Mouse (Mus musculus) midbrain, embryonic 13.5 days (tissue): Measurements from ENCODE around the gene Ankdd1b. TPM values are rescaled to one million over a fixed set of nuclear protein-coding genes. Genes with fewer than 3 reads are reported as not detected.

Experiments used
- ATAC-seq: fragments of 200-750 bp; cut with Nextera tagmentation; 2 replicates; pipeline ENCODE4 v1.8.0; 2017; ENCODE audit warnings: mild to moderate bottlenecking, moderate TSS enrichment, moderate library complexity
- H3K27ac ChIP-seq: fragments of 300-500 bp; sonication (generic); 2 replicates; pipeline ENCODE4 v1.5.1; 2015; ENCODE audit warnings: inconsistent platforms, mild to moderate bottlenecking, moderate library complexity
- H3K27me3 ChIP-seq: fragments of 300-500 bp; sonication (generic); 2 replicates; pipeline ENCODE4 v1.6.1; 2015; ENCODE audit warnings: mild to moderate bottlenecking, inconsistent platforms
- H3K36me3 ChIP-seq: fragments of 300-500 bp; sonication (generic); 2 replicates; pipeline ENCODE4 v1.6.1; 2015; ENCODE audit warnings: mild to moderate bottlenecking, inconsistent platforms
- H3K4me1 ChIP-seq: fragments of 300-500 bp; sonication (generic); replicated peaks from 2 replicates; pipeline ENCODE4 v1.6.1; 2015; ENCODE audit warnings: inconsistent platforms
- H3K4me2 ChIP-seq: fragments of 300-500 bp; sonication (generic); replicated peaks from 2 replicates; pipeline ENCODE4 v1.6.1; 2015; ENCODE audit warnings: moderate library complexity, mild to moderate bottlenecking, inconsistent platforms
- H3K4me3 ChIP-seq: fragments of 300-500 bp; sonication (generic); replicated peaks from 2 replicates; pipeline ENCODE4 v1.5.1; 2015; ENCODE audit warnings: mild to moderate bottlenecking, inconsistent platforms
- H3K9ac ChIP-seq: fragments of 300-500 bp; sonication (generic); replicated peaks from 2 replicates; pipeline ENCODE4 v1.6.1; 2015; ENCODE audit warnings: mild to moderate bottlenecking, inconsistent platforms
- H3K9me3 ChIP-seq: fragments of 300-500 bp; sonication (generic); 2 replicates; pipeline ENCODE4 v1.6.1; 2016; ENCODE audit warnings: mild to moderate bottlenecking, inconsistent platforms
- WGBS: fragments of 180-500 bp; shearing (Covaris S2); methylation state at CpG from one replicate; pipeline ENCODE4 v1.1.7; 2015; 5-methylcytosine and 5-hydroxymethylcytosine counted together
- polyA plus RNA-seq: library from polyadenylated mRNA; unstranded; fragments of >200 nt; fragmentation: Nextera tagmentation; extraction: Ambion mirVana; gene quantifications from 2 replicates; pipeline ENCODE4 v1.2.1, GENCODE M21; 2015

Gene Ankdd1b
- not detected in 2 replicates for polyA plus RNA-seq

GRCm38 (mm10) chr13:96470957-96471356 is at the start of gene Ankdd1b:
Ankdd1b (minus strand) TSS chr13:96471198.
- WGBS, result 90% methylated on average over 14 of the region's 14 CpGs
- no peak for ATAC-seq

GRCm38 (mm10) chr13:96517335-96517734 is 46.3 kb upstream of the Ankdd1b start:
- H3K9ac ChIP-seq, result no peak overlapping the region
- ATAC-seq, result no peak
- H3K36me3 ChIP-seq, result no peaks in the 10 kb centered on the region
- no peak overlapping the region for H3K4me3 ChIP-seq
- no peaks in the 10 kb centered on the region for H3K27me3 ChIP-seq
- WGBS, result 95% methylated on average over 2 of the region's 2 CpGs
- H3K4me2 ChIP-seq, result no peak overlapping the region
- no peak overlapping the region for H3K27ac ChIP-seq
- no peaks in the 10 kb centered on the region; the same call in 1 of the 2 replicates for H3K9me3 ChIP-seq
- no peaks in the 10 kb centered on the region for H3K4me1 ChIP-seq

More at GRCm38 (mm10) chr13:96470957-96471356, at the start of gene Ankdd1b:
- Histone ChIP-seq H3K9me3 (no peaks in the 10 kb centered on the region), H3K36me3 (no peaks in the 10 kb centered on the region), H3K27me3 (no peaks in the 10 kb centered on the region), H3K4me2 (no peak within 1 kb of the TSS), H3K9ac (no peak within 1 kb of the TSS), H3K4me3 (no peak within 1 kb of the TSS), H3K27ac (no peak within 1 kb of the TSS), H3K4me1 (no peaks in the 10 kb centered on the region)

GRCm38 (mm10) chr13:96516249-96516648 is 45.3 kb upstream of the Ankdd1b start:
- Histone ChIP-seq H3K27me3 (no peaks in the 10 kb centered on the region), H3K4me2 (no peak overlapping the region), H3K9me3 (no peaks in the 10 kb centered on the region; the same call in 1 of the 2 replicates), H3K4me3 (no peak overlapping the region), H3K36me3 (no peaks in the 10 kb centered on the region), H3K27ac (no peak overlapping the region), H3K9ac (no peak overlapping the region), H3K4me1 (no peaks in the 10 kb centered on the region)
- ATAC-seq, result no peak
- WGBS, result 95% methylated on average over 9 of the region's 9 CpGs

GRCm38 (mm10) chr13:96514154-96514942 is 43.4 kb upstream of the Ankdd1b start:
- no peak overlapping the region for H3K9ac ChIP-seq
- H3K4me1 ChIP-seq, result no peaks in the 10 kb centered on the region
- WGBS, result 88% methylated on average over 5 of the region's 5 CpGs
- no peak overlapping the region for H3K27ac ChIP-seq
- H3K36me3 ChIP-seq, result no peaks in the 10 kb centered on the region
- H3K27me3 ChIP-seq, result no peaks in the 10 kb centered on the region
- no peak overlapping the region for H3K4me2 ChIP-seq
- H3K9me3 ChIP-seq, result no peaks in the 10 kb centered on the region
- no peak for ATAC-seq
- no peak overlapping the region for H3K4me3 ChIP-seq

GRCm38 (mm10) chr13:96511893-96512292 is 40.9 kb upstream of the Ankdd1b start:
- Histone ChIP-seq H3K9ac (no peak overlapping the region), H3K36me3 (no peaks in the 10 kb centered on the region), H3K4me1 (no peaks in the 10 kb centered on the region), H3K4me3 (no peak overlapping the region), H3K9me3 (no peaks in the 10 kb centered on the region), H3K27ac (no peak overlapping the region), H3K4me2 (no peak overlapping the region), H3K27me3 (no peaks in the 10 kb centered on the region)
- ATAC-seq, result no peak
- WGBS, result 80% methylated on average over 5 of the region's 5 CpGs

- Histone ChIP-seq H3K4me2 (no peak overlapping the region), H3K27ac (no peak overlapping the region), H3K9ac (no peak overlapping the region), H3K4me3 (no peak overlapping the region), H3K27me3 (no peaks in the 10 kb centered on the region), H3K9me3 (no peaks in the 10 kb centered on the region), H3K4me1 (no peaks in the 10 kb centered on the region), H3K36me3 (no peaks in the 10 kb centered on the region)
- no peak for ATAC-seq
- WGBS, result 83% methylated on average over 1 of the region's 1 CpGs
Observed at GRCm38 (mm10) chr13:96511262-96511661, 40.3 kb upstream of the Ankdd1b start.

- Histone ChIP-seq H3K4me3 (no peak overlapping the region), H3K9ac (no peak overlapping the region), H3K27ac (no peak overlapping the region), H3K36me3 (no peaks in the 10 kb centered on the region), H3K4me2 (no peak overlapping the region), H3K27me3 (no peaks in the 10 kb centered on the region), H3K9me3 (no peaks in the 10 kb centered on the region), H3K4me1 (no peaks in the 10 kb centered on the region)
- 90% methylated on average over 13 of the region's 13 CpGs for WGBS
- no peak for ATAC-seq
Observed at GRCm38 (mm10) chr13:96510635-96511034, 39.6 kb upstream of the Ankdd1b start.

GRCm38 (mm10) chr13:96507541-96507940 is 36.5 kb upstream of the Ankdd1b start:
- no peak overlapping the region for H3K9ac ChIP-seq
- WGBS, result 97% methylated on average over 4 of the region's 4 CpGs
- H3K9me3 ChIP-seq, result no peaks in the 10 kb centered on the region
- ATAC-seq, result no peak
- H3K4me3 ChIP-seq, result no peak overlapping the region
- H3K36me3 ChIP-seq, result no peaks in the 10 kb centered on the region
- H3K4me2 ChIP-seq, result no peak overlapping the region
- H3K4me1 ChIP-seq, result no peaks in the 10 kb centered on the region
- no peak overlapping the region for H3K27ac ChIP-seq
- H3K27me3 ChIP-seq, result no peaks in the 10 kb centered on the region

- H3K4me3 ChIP-seq, result no peak overlapping the region
- 88% methylated on average over 6 of the region's 6 CpGs for WGBS
- no peaks in the 10 kb centered on the region for H3K36me3 ChIP-seq
- H3K27me3 ChIP-seq, result no peaks in the 10 kb centered on the region
- no peak overlapping the region for H3K9ac ChIP-seq
- ATAC-seq, result no peak
- no peaks in the 10 kb centered on the region for H3K4me1 ChIP-seq
- H3K9me3 ChIP-seq, result no peaks in the 10 kb centered on the region
- H3K27ac ChIP-seq, result no peak overlapping the region
- no peak overlapping the region for H3K4me2 ChIP-seq
Observed at GRCm38 (mm10) chr13:96506313-96506712, 35.3 kb upstream of the Ankdd1b start.

- H3K4me1 ChIP-seq, result no peaks in the 10 kb centered on the region
- H3K9me3 ChIP-seq, result no peaks in the 10 kb centered on the region
- H3K9ac ChIP-seq, result no peak overlapping the region
- H3K27me3 ChIP-seq, result no peaks in the 10 kb centered on the region
- no peak for ATAC-seq
- H3K4me2 ChIP-seq, result no peak overlapping the region
- no peaks in the 10 kb centered on the region for H3K36me3 ChIP-seq
- no peak overlapping the region for H3K27ac ChIP-seq
- H3K4me3 ChIP-seq, result no peak overlapping the region
- WGBS, result 83% methylated on average over 4 of the region's 4 CpGs
Observed at GRCm38 (mm10) chr13:96505661-96506060, 34.7 kb upstream of the Ankdd1b start.

GRCm38 (mm10) chr13:96499891-96500290 is 28.9 kb upstream of the Ankdd1b start:
- 71% methylated on average over 2 of the region's 2 CpGs for WGBS
- Histone ChIP-seq H3K4me1 (no peaks in the 10 kb centered on the region), H3K36me3 (no peaks in the 10 kb centered on the region), H3K27me3 (no peaks in the 10 kb centered on the region), H3K9ac (no peak overlapping the region), H3K4me2 (no peak overlapping the region), H3K27ac (no peak overlapping the region), H3K4me3 (no peak overlapping the region), H3K9me3 (no peaks in the 10 kb centered on the region)
- ATAC-seq, result no peak

- ATAC-seq, result no peak
- Histone ChIP-seq H3K9ac (no peak overlapping the region), H3K27me3 (no peaks in the 10 kb centered on the region), H3K36me3 (no peaks in the 10 kb centered on the region), H3K4me3 (no peak overlapping the region), H3K4me2 (no peak overlapping the region), H3K9me3 (no peaks in the 10 kb centered on the region), H3K27ac (no peak overlapping the region), H3K4me1 (no peaks in the 10 kb centered on the region)
- 91% methylated on average over 8 of the region's 8 CpGs for WGBS
Observed at GRCm38 (mm10) chr13:96496630-96497029, 25.6 kb upstream of the Ankdd1b start.

- WGBS, result 95% methylated on average over 3 of the region's 3 CpGs
- Histone ChIP-seq H3K36me3 (peaks cover 9% of the 10 kb centered on the region), H3K4me2 (no peak within 1 kb of the TSS), H3K9me3 (no peaks in the 10 kb centered on the region), H3K4me1 (no peaks in the 10 kb centered on the region), H3K27ac (no peak within 1 kb of the TSS), H3K27me3 (no peaks in the 10 kb centered on the region), H3K9ac (no peak within 1 kb of the TSS), H3K4me3 (no peak within 1 kb of the TSS)
- ATAC-seq, result no peak
Observed at GRCm38 (mm10) chr13:96490433-96490832, 19.4 kb upstream of the Ankdd1b start, which contains the start of gene Gm17622. Gm17622 (plus strand) TSS chr13:96490733.
